ENCODE assay signal across 17 mouse cellular contexts in the genomic region with DNA sequence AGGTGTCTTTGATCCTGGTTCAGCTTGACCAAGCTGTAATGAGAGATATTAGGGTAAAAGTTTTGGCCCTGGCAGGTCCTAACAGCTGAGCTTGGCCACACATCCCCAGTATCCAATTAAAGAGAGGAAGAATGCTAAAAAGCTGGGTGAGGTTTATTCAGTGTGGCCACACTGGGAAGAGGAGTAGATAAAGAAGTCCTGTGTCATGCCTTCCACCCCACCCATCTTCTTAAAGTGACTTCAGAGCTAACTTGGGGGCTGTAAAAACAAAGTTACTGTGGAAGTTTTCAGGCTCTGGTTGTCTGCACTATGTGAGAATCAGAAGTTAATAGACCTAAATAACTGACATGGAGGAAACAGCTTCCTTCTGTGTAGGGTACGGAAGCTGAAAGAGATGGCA. TPM values are rescaled to one million over a fixed set of nuclear protein-coding genes. Genes with fewer than 3 reads are reported as not detected.
"Had no signal": no experiment of that assay in that cellular context is flagged by ENCODE, and none has a peak within 500 bp of the region (broad histone marks: within the 10 kb centered on the region; RNA-seq: fewer than 3 reads in every experiment).

No protein-coding gene starts in this region.

- H3K9ac ChIP-seq: limb, embryonic 15.5 days; lung, embryonic 14.5 days; midbrain, embryonic 13.5 days; neural tube, embryonic 15.5 days had no signal

- DNase-seq: lung, embryonic 14.5 days; right cerebral cortex, adult 18-20 months; right cerebral cortex, postnatal 25 days; thymus, adult 18-20 months had no signal

- H3K9me3 ChIP-seq: limb, embryonic 15.5 days; midbrain, embryonic 13.5 days; neural tube, embryonic 15.5 days had no signal

- H3K27ac ChIP-seq: limb, embryonic 15.5 days; macrophage; midbrain, embryonic 13.5 days; neural tube, embryonic 15.5 days had no signal

- ATAC-seq: intestine, embryonic 16.5 days had no signal

- H3K27me3 ChIP-seq: limb, embryonic 15.5 days; midbrain, embryonic 13.5 days; neural tube, embryonic 15.5 days had no signal

- H3K4me3 ChIP-seq: limb, embryonic 15.5 days; midbrain, embryonic 13.5 days; neural tube, embryonic 15.5 days had no signal

- H3K4me2 ChIP-seq: limb, embryonic 15.5 days; lung, embryonic 14.5 days; midbrain, embryonic 13.5 days; neural tube, embryonic 15.5 days had no signal

- H3K4me1 ChIP-seq: limb, embryonic 15.5 days; midbrain, embryonic 13.5 days; neural tube, embryonic 15.5 days had no signal

RNA-seq across cellular contexts. Expression of a gene that starts 25.5 kb away (rescaled TPM):
- total RNA-seq: layer of hippocampus, adult 8-10 months; layer of hippocampus, postnatal 14 days; left cerebral cortex, adult 18-20 months; left cerebral cortex, postnatal 14 days; midbrain, postnatal 0 days had no signal
- polyA plus RNA-seq: intestine, embryonic 16.5 days; limb, embryonic 11.5 days; limb, embryonic 15.5 days; lung, embryonic 14.5 days; macrophage; midbrain, embryonic 13.5 days; midbrain, postnatal 0 days; neural tube, embryonic 11.5 days; neural tube, embryonic 15.5 days; stomach, embryonic 14.5 days had no signal
